Mouse (Mus musculus) thymus, postnatal 10 days (tissue): Measurements from ENCODE around the gene Rpl19.

ENCODE experiments used
- DNase-seq, 2 experiments: peaks; one replicate each; pipeline ENCODE4 v3.0.0; 2021; ENCODE audit warnings: low spot score in 2 of 2

Gene Rpl19

DNA sequence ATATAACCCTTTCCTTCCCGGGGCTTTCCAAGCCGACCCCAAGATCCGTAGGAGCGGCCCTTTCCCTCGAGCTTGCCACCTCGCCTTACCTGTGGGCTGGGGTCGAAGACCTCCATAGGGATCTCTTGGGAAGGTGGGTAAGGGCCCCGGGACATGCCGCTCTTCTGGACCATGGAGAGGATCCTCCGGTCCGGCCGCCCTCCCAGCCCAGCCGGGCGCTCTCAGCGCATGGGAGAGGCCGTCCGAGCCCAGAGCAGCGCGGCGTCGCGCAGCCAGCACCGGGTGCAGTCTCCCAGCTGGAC, 4.3 kb upstream of the Rpl19 start:
- no peak for DNase-seq

- peak; percentile 53 to 78 for DNase-seq
Measured at GRCm38 (mm10) chr11:98022555-98023371, 3.7 kb upstream of the Rpl19 start, which contains the start of gene Cacnb1. Gene Cacnb1, minus strand, starts transcription at chr11:98023034.

DNA sequence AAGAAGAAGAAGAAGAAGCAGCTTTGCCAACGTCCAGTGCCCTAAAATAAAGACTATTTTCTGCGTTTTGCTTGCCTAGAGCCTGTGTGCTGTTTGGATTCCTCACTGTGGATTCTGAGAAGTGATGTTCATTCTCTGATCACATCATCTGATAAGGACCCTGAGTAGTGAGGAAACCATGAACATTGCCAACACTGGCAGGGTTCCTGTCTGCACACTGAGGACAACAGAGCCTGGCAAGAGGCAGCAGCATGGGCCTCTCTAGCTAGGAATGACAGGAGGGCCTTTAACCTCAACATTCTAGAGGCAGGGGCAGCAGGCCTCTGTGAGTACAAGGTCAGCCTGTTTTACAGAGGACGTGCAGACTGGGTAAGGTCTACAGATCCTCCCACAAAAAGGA, 2.0 kb upstream of the Rpl19 start:
- no peak for DNase-seq

- DNase-seq: no peak
Measured at GRCm38 (mm10) chr11:98026248-98026569, 301 bp upstream of the Rpl19 start.

GRCm38 (mm10) chr11:98027297-98027688, 783 bp downstream of the Rpl19 start:
- DNase-seq: no peak

GRCm38 (mm10) chr11:98027785-98028184, 1.3 kb downstream of the Rpl19 start:
- DNase-seq: no peak

- no peak for DNase-seq
Measured at GRCm38 (mm10) chr11:98030701-98031442, 4.4 kb downstream of the Rpl19 start.

DNA sequence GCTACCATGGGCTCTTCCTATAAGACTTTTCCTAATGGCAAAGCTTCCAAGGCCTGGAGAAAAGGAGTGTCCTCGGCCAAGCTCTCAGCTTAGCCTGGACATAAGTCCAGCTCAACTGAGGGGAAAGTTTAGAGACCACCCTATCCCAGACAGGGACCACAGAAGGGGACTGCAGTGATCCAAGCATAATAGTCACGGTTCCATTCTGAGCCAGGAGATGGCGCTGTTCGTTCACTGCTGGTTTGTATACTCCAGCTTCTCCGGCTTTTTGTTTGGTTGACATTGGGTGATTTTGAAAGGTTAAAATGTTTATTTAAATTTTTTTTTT, 4.9 kb downstream of the Rpl19 start:
- peak; percentile 59 to 79 for DNase-seq

- DNase-seq: no peak
Measured at GRCm38 (mm10) chr11:98034061-98034460, 7.6 kb downstream of the Rpl19 start.

DNA sequence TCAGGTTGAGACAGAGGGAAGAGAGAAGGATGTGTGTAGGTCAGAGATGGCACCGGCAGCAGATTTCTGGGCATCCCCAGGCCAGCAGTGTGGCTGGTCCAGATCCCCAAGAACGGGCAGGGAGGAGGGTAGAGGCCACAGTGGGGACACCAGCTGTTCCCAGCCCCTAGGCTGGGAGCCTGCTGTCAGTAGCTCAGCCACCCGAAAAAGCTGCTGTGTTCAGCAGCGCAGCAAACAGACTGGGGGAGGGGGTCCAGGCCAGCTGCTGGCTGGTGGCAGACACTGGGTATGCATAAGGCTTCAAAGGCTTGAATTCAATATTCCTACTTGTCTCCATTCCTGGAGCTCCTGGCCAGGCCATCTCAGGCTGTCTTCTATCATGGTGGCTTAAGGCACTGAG, 8.3 kb downstream of the Rpl19 start:
- no peak for DNase-seq

DNA sequence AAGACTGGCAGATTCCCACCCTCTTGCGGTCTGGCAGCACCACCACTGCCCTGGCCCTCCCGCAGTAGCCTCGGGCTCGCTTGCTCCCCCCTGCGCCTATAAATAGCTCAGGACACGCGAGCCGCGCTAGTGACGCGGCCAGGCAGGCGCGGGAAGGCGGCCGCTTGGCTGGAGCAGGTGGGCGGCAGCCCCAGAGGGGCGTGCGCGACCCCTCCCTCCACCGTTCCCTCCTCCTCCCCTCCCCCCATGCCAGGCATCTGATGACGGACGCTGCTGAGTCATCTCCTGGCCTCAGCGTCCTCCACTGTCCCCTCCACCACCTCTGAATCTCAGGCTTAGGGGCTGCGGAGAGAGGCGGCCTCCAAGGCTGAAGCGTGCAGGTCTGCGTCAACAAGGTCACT, 9.5 kb downstream of the Rpl19 start:
- no peak for DNase-seq

- no peak for DNase-seq
Measured at GRCm38 (mm10) chr11:98037871-98038270, 11.4 kb downstream of the Rpl19 start.

DNA sequence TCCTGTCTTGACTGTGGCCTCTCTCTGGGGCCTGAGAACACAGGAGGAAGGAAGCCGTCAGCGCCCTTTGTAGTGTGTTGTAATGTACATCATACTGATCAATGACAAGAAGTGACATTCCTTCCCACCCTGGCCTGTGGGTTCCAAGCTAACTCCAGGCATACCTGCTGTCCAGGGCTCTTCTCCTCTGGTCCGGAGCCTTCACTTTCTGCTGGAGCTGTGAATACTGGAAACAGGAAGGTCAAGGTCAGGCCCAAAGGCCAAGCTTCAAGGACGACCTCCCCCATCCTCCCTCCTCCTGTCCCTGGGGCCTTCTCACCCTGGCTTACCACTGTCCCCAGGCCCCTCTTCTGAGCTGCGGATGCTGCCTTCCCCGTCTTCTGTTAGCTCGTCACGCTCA, 14.5 kb downstream of the Rpl19 start:
- no peak for DNase-seq

- DNase-seq: no peak
Measured at GRCm38 (mm10) chr11:98042741-98043140, 16.2 kb downstream of the Rpl19 start.

DNA sequence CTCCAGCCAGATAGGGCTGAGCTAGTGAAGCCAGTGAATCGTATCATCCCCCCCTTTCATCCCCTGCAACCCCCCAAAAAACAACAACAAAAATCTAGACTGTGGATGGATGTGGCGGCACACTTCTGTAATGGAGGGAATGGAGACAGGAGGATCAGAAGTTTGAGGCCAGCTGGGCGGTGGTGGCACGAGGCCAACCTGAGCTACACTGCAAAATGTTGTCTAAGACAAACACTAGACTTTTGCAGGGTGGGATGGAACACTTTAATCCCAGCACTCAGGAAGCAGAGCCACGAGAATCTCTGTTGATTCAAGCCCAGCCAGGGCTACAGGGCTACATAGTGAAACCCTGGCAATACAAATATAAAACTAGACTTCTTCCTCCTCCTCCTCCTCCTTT, 17.6 kb downstream of the Rpl19 start:
- no peak for DNase-seq

GRCm38 (mm10) chr11:98045596-98045995, 19.1 kb downstream of the Rpl19 start:
- DNase-seq: no peak

DNA sequence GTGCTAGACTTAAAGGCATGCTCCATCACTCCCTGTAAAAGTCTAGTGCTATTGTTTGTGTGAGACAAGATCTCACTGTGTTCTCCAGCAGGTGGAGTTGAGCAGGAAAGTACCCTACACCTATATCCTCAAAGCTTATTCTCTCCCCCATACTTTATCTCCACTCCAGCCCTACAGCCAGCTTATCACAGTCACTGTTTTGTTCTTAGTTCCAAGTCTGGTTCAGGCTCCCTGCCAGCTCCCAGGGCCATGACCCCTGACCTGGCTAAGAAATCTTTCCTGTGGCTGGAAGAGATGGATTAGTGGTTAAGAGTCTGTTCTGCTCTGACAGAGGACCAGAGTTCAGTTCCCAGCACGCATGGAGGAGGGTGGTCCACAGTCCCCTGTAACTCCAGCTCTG, 20.0 kb downstream of the Rpl19 start:
- DNase-seq: no peak

DNA sequence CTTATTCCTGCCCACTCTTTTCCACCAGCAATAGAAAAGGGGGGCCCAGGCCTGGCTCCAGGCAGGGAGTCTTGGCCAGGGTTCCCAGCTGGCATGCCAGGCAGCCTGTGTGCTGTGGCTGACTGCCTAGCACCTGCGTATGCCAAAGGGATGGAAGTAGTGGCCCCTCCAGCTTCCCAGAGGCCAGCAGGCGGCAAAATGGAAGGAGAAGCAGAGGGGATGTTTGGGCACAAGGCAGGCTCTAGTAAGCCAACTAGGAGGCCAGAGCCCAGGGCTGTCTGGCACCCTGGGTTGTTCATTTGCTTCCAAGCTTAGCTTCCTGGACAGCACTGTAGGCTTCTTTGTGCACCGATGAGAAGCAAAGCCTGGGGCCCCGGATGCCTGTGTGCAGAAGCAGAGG, 21.2 kb downstream of the Rpl19 start:
- no peak for DNase-seq

GRCm38 (mm10) chr11:98049672-98050519, 23.4 kb downstream of the Rpl19 start:
- DNase-seq: peak; percentile 41 to 56

DNA sequence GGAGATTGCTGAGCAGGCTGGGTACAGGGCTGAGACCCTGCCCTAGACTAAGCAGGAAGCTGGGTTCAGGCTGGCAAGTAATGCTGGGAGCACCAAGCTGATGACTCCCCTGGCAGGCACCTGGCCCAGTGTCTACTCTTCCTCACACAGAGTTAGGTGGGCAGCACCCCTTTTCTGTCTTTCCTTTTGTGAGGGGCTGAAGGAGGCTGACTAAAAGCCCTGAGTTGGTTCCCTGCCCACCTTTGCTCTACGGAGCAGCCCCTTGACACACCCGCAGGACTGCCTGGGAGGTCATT, 24.0 kb downstream of the Rpl19 start:
- peak in 1 of 2 experiments; percentile 32 for DNase-seq

- no peak for DNase-seq
Measured at GRCm38 (mm10) chr11:98050940-98051339, 24.4 kb downstream of the Rpl19 start.

DNA sequence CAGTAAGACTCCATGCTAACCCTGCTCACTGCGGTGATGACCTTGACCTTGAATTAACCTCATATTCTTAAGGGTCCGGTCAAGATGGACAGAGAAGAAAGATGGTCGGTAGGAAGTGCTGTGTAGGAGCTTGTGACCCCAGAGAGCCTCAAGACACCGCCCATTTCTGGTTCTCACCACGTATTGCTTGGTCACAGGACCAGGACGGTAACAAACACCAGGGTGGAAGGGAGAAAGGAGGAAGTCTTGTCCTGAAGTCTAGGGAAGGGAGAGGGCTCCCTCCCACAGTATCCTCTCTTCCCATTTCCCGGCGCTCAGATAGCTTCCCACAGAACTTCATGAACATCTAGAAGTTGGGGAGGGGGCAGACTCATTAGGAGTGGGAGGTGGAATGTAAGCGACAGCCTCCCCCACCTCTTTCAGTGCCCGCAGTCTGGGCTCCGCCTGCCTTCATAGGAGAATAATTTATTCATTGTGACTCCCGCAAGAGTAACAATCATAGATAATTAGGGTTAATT, 25.2 kb downstream of the Rpl19 start:
- DNase-seq: no peak
